Mouse (Mus musculus) liver, embryonic 14.5 days (tissue): ENCODE results near the gene Arid1b.

Experiments used
- CTCF ChIP-seq: IDR thresholded peaks from 2 replicates; pipeline ENCODE4 v1.5.1; 2016; ENCODE audit warnings: antibody characterized with exemption, low read depth, control low read depth
- EP300 ChIP-seq: IDR thresholded peaks from 2 replicates; pipeline ENCODE4 v1.6.1; 2016; ENCODE audit warnings: antibody characterized with exemption, low read depth

DNA sequence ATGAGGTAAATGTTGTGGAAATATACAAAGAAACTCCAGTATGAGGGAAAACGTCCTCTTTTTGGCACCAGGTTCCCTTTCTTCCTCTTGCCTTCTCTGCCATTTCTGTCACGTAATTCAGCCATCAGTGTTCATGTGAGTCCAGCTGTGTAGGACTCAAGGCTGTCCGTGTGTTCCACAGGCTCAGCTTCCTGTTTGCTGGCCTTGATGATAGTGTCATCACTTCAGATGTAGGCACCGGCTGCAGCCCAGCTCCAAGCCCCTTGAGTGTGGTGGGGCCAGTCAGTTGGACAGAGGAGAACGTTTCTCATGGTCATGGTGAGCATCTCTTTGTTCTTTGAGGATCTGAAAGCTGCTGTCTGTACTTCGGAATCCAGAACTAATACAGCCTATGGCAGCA lies 61.3 kb downstream of the Arid1b start:
- TF ChIP-seq CTCF (no peak), EP300 (no peak)
